Mouse (Mus musculus): ENCODE results near the gene Csnk2a1. TPM values are rescaled to one million over a fixed set of nuclear protein-coding genes. Genes with fewer than 3 reads are reported as not detected.

The Csnk2a1 gene
- polyA plus RNA-seq, 1 experiment = 10.1 TPM

DNA sequence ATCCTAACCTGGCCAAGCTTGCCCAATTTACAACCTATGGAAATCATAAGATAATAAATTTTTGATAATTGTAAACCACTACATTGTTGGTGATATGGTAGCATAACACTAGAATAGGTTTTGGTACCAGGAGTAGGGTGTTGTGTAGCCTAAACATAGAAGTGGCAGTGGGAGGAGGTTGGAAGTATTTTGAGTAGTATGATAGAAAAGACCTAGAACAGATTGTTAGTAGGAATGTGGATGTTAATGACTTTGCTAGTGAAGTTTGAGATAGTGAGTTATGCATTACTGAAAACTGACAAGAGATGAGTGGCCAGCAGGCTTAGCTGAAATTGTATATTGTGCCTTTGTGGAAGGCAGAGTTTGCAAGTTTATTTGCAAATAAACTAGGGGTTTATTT is 3.4 kb downstream of the Csnk2a1 start:
- Histone ChIP-seq H3K27ac (ENCODE audit: insufficient read depth, low read depth, low read length) (no peak overlapping the region), H3K4me1 (ENCODE audit: control insufficient read depth, insufficient read depth, insufficient read length, low read length) (peaks cover 3% of the 10 kb centered on the region; the same call in 1 of the 2 replicates), H3K36me3 (ENCODE audit: control insufficient read depth, insufficient read depth, low read length) (peaks cover 7% of the 10 kb centered on the region), H3K27me3 (ENCODE audit: control insufficient read depth, insufficient read depth, low read length) (no peaks in the 10 kb centered on the region), H3K4me3 (ENCODE audit: low read depth, low read length) (no peak overlapping the region)
- TF ChIP-seq POLR2A (IDR thresholded peaks at IDR 0.05; ENCODE audit: low read depth, low read length) (no peak), CTCF (IDR thresholded peaks at IDR 0.05; ENCODE audit: extremely low read depth, insufficient read length, insufficient replicate concordance, low read depth, low read length) (no peak)

DNA sequence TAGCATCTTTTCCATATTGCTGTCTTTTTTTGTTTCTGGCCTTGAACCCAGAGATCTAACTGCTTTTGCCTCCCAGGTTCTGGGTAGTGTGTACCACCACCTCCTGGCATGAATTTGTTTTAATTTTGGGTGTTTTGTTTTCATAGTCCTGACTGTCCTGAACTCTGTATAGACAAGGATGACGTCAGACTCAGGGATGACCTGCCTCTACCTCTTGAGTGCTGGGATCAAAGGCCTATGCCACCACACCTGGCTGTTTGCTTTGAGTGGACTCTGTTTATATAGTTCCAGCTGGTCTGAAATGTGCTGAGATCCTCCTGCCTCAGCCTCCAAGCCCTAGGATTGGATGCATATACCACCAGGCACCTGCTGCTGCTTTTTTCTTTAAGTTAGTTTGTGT is 11.3 kb downstream of the Csnk2a1 start:
- Histone ChIP-seq H3K36me3 (ENCODE audit: control insufficient read depth, insufficient read depth, low read length) (peaks cover 15% of the 10 kb centered on the region), H3K27me3 (ENCODE audit: control insufficient read depth, insufficient read depth, low read length) (no peaks in the 10 kb centered on the region), H3K4me3 (ENCODE audit: low read depth, low read length) (no peak overlapping the region), H3K4me1 (ENCODE audit: control insufficient read depth, insufficient read depth, insufficient read length, low read length) (peaks cover 14% of the 10 kb centered on the region; the same call in 1 of the 2 replicates), H3K27ac (ENCODE audit: insufficient read depth, low read depth, low read length) (peak overlapping the region; percentile 75)
- 38% methylated on average over 1 of the region's 1 CpGs for WGBS
- no peak for TF ChIP-seq POLR2A (IDR thresholded peaks at IDR 0.05; ENCODE audit: low read depth, low read length)
- no peak for TF ChIP-seq CTCF (IDR thresholded peaks at IDR 0.05; ENCODE audit: extremely low read depth, insufficient read length, insufficient replicate concordance, low read depth, low read length)

DNA sequence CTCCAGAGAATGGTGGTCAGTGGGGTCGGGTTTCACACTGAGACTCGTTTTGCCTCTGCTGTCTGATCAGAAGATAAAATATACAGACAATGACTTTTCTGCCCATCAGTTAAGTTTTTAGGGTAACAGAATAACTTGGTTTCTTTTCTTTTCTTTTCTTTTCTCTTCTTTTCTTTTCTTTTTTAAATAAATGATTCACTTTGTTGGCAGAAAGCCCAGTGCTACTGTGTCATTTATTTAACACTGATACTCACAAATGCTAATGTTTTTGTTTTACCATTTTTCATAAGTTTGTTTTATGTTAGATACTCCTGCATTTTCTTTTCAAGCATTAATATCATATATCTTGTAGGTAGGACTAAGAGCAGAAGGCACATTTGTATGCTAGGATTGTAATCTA is 13.9 kb downstream of the Csnk2a1 start:
- 35% methylated on average over 2 of the region's 2 CpGs for WGBS
- Histone ChIP-seq H3K36me3 (ENCODE audit: control insufficient read depth, insufficient read depth, low read length) (peaks cover 11% of the 10 kb centered on the region), H3K4me1 (ENCODE audit: control insufficient read depth, insufficient read depth, insufficient read length, low read length) (peaks cover 16% of the 10 kb centered on the region; the same call in 1 of the 2 replicates), H3K27me3 (ENCODE audit: control insufficient read depth, insufficient read depth, low read length) (no peaks in the 10 kb centered on the region), H3K4me3 (ENCODE audit: low read depth, low read length) (no peak overlapping the region), H3K27ac (ENCODE audit: insufficient read depth, low read depth, low read length) (no peak overlapping the region)
- no peak for TF ChIP-seq CTCF (IDR thresholded peaks at IDR 0.05; ENCODE audit: extremely low read depth, insufficient read length, insufficient replicate concordance, low read depth, low read length)
- TF ChIP-seq POLR2A (IDR thresholded peaks at IDR 0.05; ENCODE audit: low read depth, low read length) = no peak

DNA sequence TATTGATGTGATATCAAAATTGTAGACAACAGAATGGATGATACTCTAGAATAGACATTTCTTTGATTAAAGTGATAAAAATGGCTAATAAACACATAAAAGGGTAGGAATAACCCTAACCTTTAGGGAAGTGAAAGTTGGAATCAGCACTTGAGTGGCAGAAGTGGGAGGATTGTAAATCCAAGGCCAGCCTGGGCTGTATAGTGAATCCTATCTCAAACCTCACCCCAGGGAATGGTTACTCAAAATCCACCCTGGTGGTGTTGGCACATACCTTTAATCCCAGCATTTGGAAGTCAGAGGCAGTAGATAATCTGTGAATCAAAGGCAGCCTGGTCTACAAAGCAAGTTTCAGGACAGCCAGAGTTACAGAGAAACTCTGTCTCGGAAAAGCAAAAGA is 20.6 kb downstream of the Csnk2a1 start:
- TF ChIP-seq CTCF (IDR thresholded peaks at IDR 0.05; ENCODE audit: extremely low read depth, insufficient read length, insufficient replicate concordance, low read depth, low read length) = no peak
- WGBS = 85% methylated on average over 1 of the region's 1 CpGs

DNA sequence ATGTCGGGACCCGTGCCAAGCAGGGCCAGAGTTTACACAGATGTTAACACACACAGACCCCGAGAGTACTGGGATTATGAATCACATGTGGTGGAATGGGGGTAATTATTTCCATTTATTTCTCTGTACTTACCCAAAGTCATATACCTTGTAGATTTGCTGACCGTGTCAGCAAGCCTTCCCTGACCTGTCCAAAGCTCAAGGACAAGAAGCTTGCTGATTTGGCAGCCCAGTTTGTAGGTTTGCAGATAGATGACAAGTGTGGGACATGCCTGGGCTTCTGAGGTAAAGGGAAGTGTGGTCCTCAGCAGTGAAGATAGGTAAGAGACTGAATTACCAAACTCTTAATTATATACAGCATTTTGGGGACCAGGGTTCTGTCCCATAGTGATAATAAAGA is 23.9 kb downstream of the Csnk2a1 start:
- H3K27me3 ChIP-seq (ENCODE audit: control insufficient read depth, insufficient read depth, low read length) = no peaks in the 10 kb centered on the region
- H3K4me1 ChIP-seq (ENCODE audit: control insufficient read depth, insufficient read depth, insufficient read length, low read length) = peaks cover 8% of the 10 kb centered on the region; the same call in 1 of the 2 replicates
- TF ChIP-seq POLR2A (IDR thresholded peaks at IDR 0.05; ENCODE audit: low read depth, low read length) = no peak
- no peak for TF ChIP-seq CTCF (IDR thresholded peaks at IDR 0.05; ENCODE audit: extremely low read depth, insufficient read length, insufficient replicate concordance, low read depth, low read length)
- 35% methylated on average over 4 of the region's 4 CpGs for WGBS
- peak overlapping the region; percentile 71 for H3K27ac ChIP-seq (ENCODE audit: insufficient read depth, low read depth, low read length)
- H3K4me3 ChIP-seq (ENCODE audit: low read depth, low read length) = no peak overlapping the region
- H3K36me3 ChIP-seq (ENCODE audit: control insufficient read depth, insufficient read depth, low read length) = peaks cover 33% of the 10 kb centered on the region

More for the DNA sequence above, 20.6 kb downstream of the Csnk2a1 start:
- Histone ChIP-seq H3K27ac (ENCODE audit: insufficient read depth, low read depth, low read length) (no peak overlapping the region), H3K4me3 (ENCODE audit: low read depth, low read length) (no peak overlapping the region), H3K27me3 (ENCODE audit: control insufficient read depth, insufficient read depth, low read length) (no peaks in the 10 kb centered on the region), H3K36me3 (ENCODE audit: control insufficient read depth, insufficient read depth, low read length) (peaks cover 10% of the 10 kb centered on the region), H3K4me1 (ENCODE audit: control insufficient read depth, insufficient read depth, insufficient read length, low read length) (peaks cover 13% of the 10 kb centered on the region; the same call in 1 of the 2 replicates)

DNA sequence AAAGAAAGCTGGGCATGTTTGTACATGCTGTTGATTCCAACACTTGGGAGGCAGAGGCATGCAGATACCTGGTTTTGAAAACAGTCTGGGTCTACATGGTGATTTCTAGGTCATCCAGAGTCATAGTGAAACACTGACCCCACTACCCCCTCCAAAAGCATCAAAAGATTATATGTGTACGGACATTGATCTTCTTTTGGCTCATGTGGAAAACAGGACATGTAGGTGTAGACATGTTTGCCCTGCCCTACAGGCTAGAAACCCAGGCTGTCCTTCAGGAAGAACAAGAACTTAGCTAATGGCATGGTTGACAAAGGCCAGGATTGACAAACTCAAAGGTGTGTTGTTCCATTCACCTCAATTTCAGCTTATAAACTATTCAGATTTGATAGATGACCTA is 33.1 kb downstream of the Csnk2a1 start:
- H3K27ac ChIP-seq (ENCODE audit: insufficient read depth, low read depth, low read length) = no peak overlapping the region
- peaks cover 57% of the 10 kb centered on the region for H3K36me3 ChIP-seq (ENCODE audit: control insufficient read depth, insufficient read depth, low read length)
- H3K4me1 ChIP-seq (ENCODE audit: control insufficient read depth, insufficient read depth, insufficient read length, low read length) = no peaks in the 10 kb centered on the region
- no peak overlapping the region for H3K4me3 ChIP-seq (ENCODE audit: low read depth, low read length)
- WGBS = 88% methylated on average over 1 of the region's 1 CpGs
- H3K27me3 ChIP-seq (ENCODE audit: control insufficient read depth, insufficient read depth, low read length) = no peaks in the 10 kb centered on the region
- TF ChIP-seq CTCF (IDR thresholded peaks at IDR 0.05; ENCODE audit: extremely low read depth, insufficient read length, insufficient replicate concordance, low read depth, low read length) = no peak
- no peak for TF ChIP-seq POLR2A (IDR thresholded peaks at IDR 0.05; ENCODE audit: low read depth, low read length)

DNA sequence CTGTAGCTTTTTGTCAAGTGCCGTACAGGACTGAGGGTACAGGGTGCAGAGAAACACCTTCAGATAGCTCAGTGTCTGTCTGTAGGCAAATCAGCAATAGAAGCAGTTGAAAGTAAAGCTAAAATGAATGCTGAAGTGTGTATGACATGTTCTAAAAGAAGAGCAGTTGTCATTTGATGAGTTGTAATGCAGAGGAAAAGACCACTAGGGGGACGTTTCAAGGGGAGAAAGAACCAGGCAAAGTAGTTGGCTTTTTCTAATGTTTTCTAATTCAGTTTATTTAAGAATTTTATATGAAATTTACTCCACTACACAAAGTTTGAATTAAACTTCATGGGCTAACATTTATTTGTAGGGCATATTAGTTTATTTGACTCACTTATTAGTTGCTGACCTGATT is 47.0 kb downstream of the Csnk2a1 start:
- Histone ChIP-seq H3K4me1 (ENCODE audit: control insufficient read depth, insufficient read depth, insufficient read length, low read length) (no peaks in the 10 kb centered on the region), H3K27ac (ENCODE audit: insufficient read depth, low read depth, low read length) (no peak overlapping the region), H3K4me3 (ENCODE audit: low read depth, low read length) (no peak overlapping the region), H3K36me3 (ENCODE audit: control insufficient read depth, insufficient read depth, low read length) (peaks cover 54% of the 10 kb centered on the region), H3K27me3 (ENCODE audit: control insufficient read depth, insufficient read depth, low read length) (no peaks in the 10 kb centered on the region)
- 80% methylated on average over 2 of the region's 2 CpGs for WGBS
- TF ChIP-seq CTCF (IDR thresholded peaks at IDR 0.05; ENCODE audit: extremely low read depth, insufficient read length, insufficient replicate concordance, low read depth, low read length) = no peak
- no peak for TF ChIP-seq POLR2A (IDR thresholded peaks at IDR 0.05; ENCODE audit: low read depth, low read length)

DNA sequence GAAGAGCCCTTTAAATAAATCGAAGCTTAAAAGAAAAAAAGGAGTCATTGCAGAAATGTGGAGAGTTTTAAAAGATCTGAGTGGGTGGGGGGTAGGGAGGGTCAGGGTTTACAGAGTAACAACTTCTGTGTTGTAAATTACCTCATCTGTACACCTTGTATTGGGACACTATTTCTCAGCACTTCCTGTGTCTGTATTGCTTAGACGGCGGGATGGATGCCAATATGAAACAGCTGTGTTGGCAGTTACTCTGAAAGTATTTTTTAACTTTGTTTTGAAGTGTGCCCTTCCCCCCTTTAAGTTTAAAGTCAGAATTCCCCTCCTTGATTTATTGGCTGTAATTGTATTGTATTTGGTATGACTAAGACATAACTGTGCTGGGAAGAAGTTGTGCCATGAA is 54.8 kb downstream of the Csnk2a1 start:
- Histone ChIP-seq H3K36me3 (ENCODE audit: control insufficient read depth, insufficient read depth, low read length) (peaks cover 50% of the 10 kb centered on the region), H3K27ac (ENCODE audit: insufficient read depth, low read depth, low read length) (no peak overlapping the region), H3K4me3 (ENCODE audit: low read depth, low read length) (no peak overlapping the region), H3K27me3 (ENCODE audit: control insufficient read depth, insufficient read depth, low read length) (no peaks in the 10 kb centered on the region), H3K4me1 (ENCODE audit: control insufficient read depth, insufficient read depth, insufficient read length, low read length) (no peaks in the 10 kb centered on the region)
- WGBS = 55% methylated on average over 3 of the region's 3 CpGs
- TF ChIP-seq POLR2A (IDR thresholded peaks at IDR 0.05; ENCODE audit: low read depth, low read length) (no peak), CTCF (IDR thresholded peaks at IDR 0.05; ENCODE audit: extremely low read depth, insufficient read length, insufficient replicate concordance, low read depth, low read length) (no peak)
